Mouse (Mus musculus): ENCODE results near the gene Crygd. TPM values are rescaled to one million over a fixed set of nuclear protein-coding genes. Genes with fewer than 3 reads are reported as not detected.

Gene Crygd
- total and polyA plus RNA-seq, 2 experiments from 2014 or later: not detected

GRCm38 (mm10) chr1:65082188-65082587 lies 18.9 kb upstream of the Crygd start, which contains the start of gene Crygb:
Gene Crygb (minus strand): TSS chr1:65082288.
- 32% methylated on average over 7 of the region's 7 CpGs for WGBS
- DNase-seq (ENCODE audit: low spot score) (no peak), ATAC-seq (ENCODE audit: low FRiP score) (no peak)

GRCm38 (mm10) chr1:65075607-65076006 lies 12.4 kb upstream of the Crygd start:
- WGBS: 16% methylated on average over 5 of the region's 5 CpGs
- H3K4me1 ChIP-seq (ENCODE audit: insufficient read depth, low read length): no peaks in the 10 kb centered on the region

More at GRCm38 (mm10) chr1:65082188-65082587, 18.9 kb upstream of the Crygd start, which contains the start of gene Crygb:
- Histone ChIP-seq H3K9ac (replicated peaks; ENCODE audit: low read length, poor library complexity, severe bottlenecking) (no peak within 1 kb of the TSS), H3K27me3 (ENCODE audit: insufficient read depth, low read length) (no peaks in the 10 kb centered on the region), H3K4me2 (ENCODE audit: low read depth, low read length, poor library complexity, severe bottlenecking) (no peak within 1 kb of the TSS), H3K27ac (ENCODE audit: low read depth, low read length) (no peak within 1 kb of the TSS), H3K4me3 (ENCODE audit: low read depth, low read length) (no peak within 1 kb of the TSS), H3K9me3 (ENCODE audit: low read length) (no peaks in the 10 kb centered on the region), H3K4me1 (ENCODE audit: insufficient read depth, low read length) (no peaks in the 10 kb centered on the region), H3K36me3 (ENCODE audit: insufficient read depth, low read length) (no peaks in the 10 kb centered on the region)
- TF ChIP-seq CTCF (IDR thresholded peaks at IDR 0.05): no peak

GRCm38 (mm10) chr1:65073589-65073988 lies 10.3 kb upstream of the Crygd start, which contains the start of gene Crygc:
Gene Crygc (minus strand): TSS chr1:65073689.
- Histone ChIP-seq H3K4me2 (ENCODE audit: low read depth, low read length, poor library complexity, severe bottlenecking) (no peak within 1 kb of the TSS), H3K9me3 (ENCODE audit: low read length) (no peaks in the 10 kb centered on the region), H3K36me3 (ENCODE audit: insufficient read depth, low read length) (no peaks in the 10 kb centered on the region), H3K4me3 (ENCODE audit: low read depth, low read length) (no peak within 1 kb of the TSS), H3K27me3 (ENCODE audit: insufficient read depth, low read length) (no peaks in the 10 kb centered on the region), H3K4me1 (ENCODE audit: insufficient read depth, low read length) (no peaks in the 10 kb centered on the region), H3K27ac (ENCODE audit: low read depth, low read length) (no peak within 1 kb of the TSS), H3K9ac (replicated peaks; ENCODE audit: low read length, poor library complexity, severe bottlenecking) (no peak within 1 kb of the TSS)
- 60% methylated on average over 6 of the region's 6 CpGs for WGBS
- DNase-seq (ENCODE audit: low spot score) (no peak), ATAC-seq (ENCODE audit: low FRiP score) (no peak)
- TF ChIP-seq CTCF (IDR thresholded peaks at IDR 0.05): no peak

More at GRCm38 (mm10) chr1:65075607-65076006, 12.4 kb upstream of the Crygd start:
- Histone ChIP-seq H3K36me3 (ENCODE audit: insufficient read depth, low read length) (no peaks in the 10 kb centered on the region), H3K9ac (replicated peaks; ENCODE audit: low read length, poor library complexity, severe bottlenecking) (no peak overlapping the region), H3K27me3 (ENCODE audit: insufficient read depth, low read length) (no peaks in the 10 kb centered on the region), H3K9me3 (ENCODE audit: low read length) (no peaks in the 10 kb centered on the region), H3K27ac (ENCODE audit: low read depth, low read length) (no peak overlapping the region), H3K4me3 (ENCODE audit: low read depth, low read length) (no peak overlapping the region), H3K4me2 (ENCODE audit: low read depth, low read length, poor library complexity, severe bottlenecking) (no peak overlapping the region)
- TF ChIP-seq CTCF (IDR thresholded peaks at IDR 0.05): peak; percentile 68
- DNase-seq (ENCODE audit: low spot score): peak; percentile 22
- ATAC-seq (ENCODE audit: low FRiP score): no peak

- Histone ChIP-seq H3K4me2 (ENCODE audit: low read depth, low read length, poor library complexity, severe bottlenecking) (no peak overlapping the region), H3K36me3 (ENCODE audit: insufficient read depth, low read length) (no peaks in the 10 kb centered on the region), H3K27ac (ENCODE audit: low read depth, low read length) (no peak overlapping the region), H3K9me3 (ENCODE audit: low read length) (no peaks in the 10 kb centered on the region), H3K4me1 (ENCODE audit: insufficient read depth, low read length) (no peaks in the 10 kb centered on the region), H3K9ac (replicated peaks; ENCODE audit: low read length, poor library complexity, severe bottlenecking) (no peak overlapping the region), H3K27me3 (ENCODE audit: insufficient read depth, low read length) (no peaks in the 10 kb centered on the region), H3K4me3 (ENCODE audit: low read depth, low read length) (no peak overlapping the region)
- DNase-seq (ENCODE audit: low spot score): no peak
- no peak for ATAC-seq (ENCODE audit: low FRiP score)
- no peak for TF ChIP-seq CTCF (IDR thresholded peaks at IDR 0.05)
Measured at GRCm38 (mm10) chr1:65067842-65068241, 4.6 kb upstream of the Crygd start.

GRCm38 (mm10) chr1:65064201-65064600 lies 949 bp upstream of the Crygd start:
- no peak overlapping the region for H3K4me2 ChIP-seq (ENCODE audit: low read depth, low read length, poor library complexity, severe bottlenecking)
- ATAC-seq (ENCODE audit: low FRiP score) (no peak), DNase-seq (ENCODE audit: low spot score) (no peak)
- no peak for TF ChIP-seq CTCF (IDR thresholded peaks at IDR 0.05)
- no peak overlapping the region for H3K27ac ChIP-seq (ENCODE audit: low read depth, low read length)
- H3K36me3 ChIP-seq (ENCODE audit: insufficient read depth, low read length): no peaks in the 10 kb centered on the region
- H3K9ac ChIP-seq (replicated peaks; ENCODE audit: low read length, poor library complexity, severe bottlenecking): no peak overlapping the region
- H3K4me1 ChIP-seq (ENCODE audit: insufficient read depth, low read length): no peaks in the 10 kb centered on the region
- H3K4me3 ChIP-seq (ENCODE audit: low read depth, low read length): no peak overlapping the region
- no peaks in the 10 kb centered on the region for H3K9me3 ChIP-seq (ENCODE audit: low read length)
- no peaks in the 10 kb centered on the region for H3K27me3 ChIP-seq (ENCODE audit: insufficient read depth, low read length)
- WGBS: 78% methylated on average over 15 of the region's 15 CpGs

- no peak for TF ChIP-seq CTCF (IDR thresholded peaks at IDR 0.05)
- no peaks in the 10 kb centered on the region for H3K36me3 ChIP-seq (ENCODE audit: insufficient read depth, low read length)
- H3K4me1 ChIP-seq (ENCODE audit: insufficient read depth, low read length): no peaks in the 10 kb centered on the region
- no peaks in the 10 kb centered on the region for H3K27me3 ChIP-seq (ENCODE audit: insufficient read depth, low read length)
- 48% methylated on average over 2 of the region's 2 CpGs for WGBS
- no peak for ATAC-seq (ENCODE audit: low FRiP score)
- no peak overlapping the region for H3K4me3 ChIP-seq (ENCODE audit: low read depth, low read length)
- H3K27ac ChIP-seq (ENCODE audit: low read depth, low read length): no peak overlapping the region
- DNase-seq (ENCODE audit: low spot score): no peak
- no peak overlapping the region for H3K9ac ChIP-seq (replicated peaks; ENCODE audit: low read length, poor library complexity, severe bottlenecking)
- H3K4me2 ChIP-seq (ENCODE audit: low read depth, low read length, poor library complexity, severe bottlenecking): no peak overlapping the region
- no peaks in the 10 kb centered on the region for H3K9me3 ChIP-seq (ENCODE audit: low read length)
Measured at GRCm38 (mm10) chr1:65052140-65052539, 11.1 kb downstream of the Crygd start.
